Comparison of ENCODE assay signal across 22 mouse cellular contexts in the genomic region with DNA sequence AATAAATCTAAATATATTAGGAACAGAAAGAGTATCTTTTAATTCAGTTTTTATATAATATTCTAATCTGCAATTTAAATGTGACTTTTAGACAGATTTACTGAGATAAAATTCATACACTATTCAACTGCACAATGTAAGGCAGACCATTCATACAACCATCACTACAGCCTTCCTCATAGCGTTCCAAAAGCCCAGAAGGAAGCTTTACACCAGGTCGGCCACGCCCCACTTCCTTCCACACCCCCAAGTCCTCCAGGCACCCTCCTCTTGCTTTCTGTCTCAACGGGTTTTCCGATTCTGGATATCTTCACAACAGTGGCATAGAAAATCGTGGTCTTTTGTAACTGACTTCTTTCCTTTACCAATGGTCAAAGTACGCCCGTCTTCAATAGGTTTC. TPM values are rescaled to one million over a fixed set of nuclear protein-coding genes. Genes with fewer than 3 reads are reported as not detected.
A peak's percentile ranks its signal among the peaks of the same experiment; 100 is the strongest.
DNase-seq lines count a peak whose midpoint lies in the region; ATAC-seq and TF ChIP-seq lines count a peak whose summit lies in the region.
"Had no signal": no experiment of that assay in that cellular context is flagged by ENCODE, and none has a peak within 500 bp of the region (broad histone marks: within the 10 kb centered on the region; RNA-seq: fewer than 3 reads in every experiment).

No protein-coding gene starts in this region.

- no peak for TF ChIP-seq EP300 in lung, postnatal 0 days (IDR thresholded peaks at IDR 0.05)

- peaks cover 4% of the 10 kb centered on the region; the same call in 1 of the 2 replicates for H3K4me1 ChIP-seq in forebrain, postnatal 0 days (ENCODE audit: insufficient read depth)
- peaks cover 9% of the 10 kb centered on the region for H3K4me1 ChIP-seq in forebrain, embryonic 14.5 days (ENCODE audit: control insufficient read depth, insufficient read depth, low read length)
- peaks cover 6% of the 10 kb centered on the region for H3K4me1 ChIP-seq in lung, postnatal 0 days (ENCODE audit: insufficient read depth, low read depth, low read length)

- peak; percentile 54 for ATAC-seq in forebrain, postnatal 0 days
- ATAC-seq in forebrain, embryonic 14.5 days = no peak
- no peak for ATAC-seq in lung, postnatal 0 days
- ATAC-seq: activated CD4-positive, CD25-positive, alpha-beta regulatory T cell, adult 4 months; Patski had no signal

- H3K36me3 ChIP-seq in forebrain, postnatal 0 days (ENCODE audit: insufficient read depth) = no peaks in the 10 kb centered on the region
- no peaks in the 10 kb centered on the region for H3K36me3 ChIP-seq in forebrain, embryonic 14.5 days (ENCODE audit: control insufficient read depth, insufficient read depth, low read length)
- H3K36me3 ChIP-seq in lung, postnatal 0 days (ENCODE audit: insufficient read depth, low read length) = no peaks in the 10 kb centered on the region
- H3K36me3 ChIP-seq in splenic B cell, adult 2 months (ENCODE audit: control insufficient read depth, insufficient read depth, low read length, poor library complexity, severe bottlenecking) = no peaks in the 10 kb centered on the region
- H3K36me3 ChIP-seq: embryonic facial prominence, embryonic 12.5 days; hindbrain, embryonic 15.5 days; stomach, embryonic 15.5 days had no signal

- H3K9me3 ChIP-seq in forebrain, postnatal 0 days (ENCODE audit: low read length) = no peaks in the 10 kb centered on the region
- H3K9me3 ChIP-seq in forebrain, embryonic 14.5 days (replicated peaks; ENCODE audit: control insufficient read depth, low read length) = no peaks in the 10 kb centered on the region
- no peaks in the 10 kb centered on the region for H3K9me3 ChIP-seq in lung, postnatal 0 days (ENCODE audit: low read length)
- H3K9me3 ChIP-seq: embryonic facial prominence, embryonic 12.5 days; hindbrain, embryonic 15.5 days; stomach, embryonic 15.5 days had no signal

- no peak for TF ChIP-seq CTCF in forebrain, postnatal 0 days (IDR thresholded peaks at IDR 0.05; ENCODE audit: low read depth)
- no peak for TF ChIP-seq CTCF in lung, postnatal 0 days (IDR thresholded peaks at IDR 0.05)

- 76% methylated on average over 8 of the region's 8 CpGs for WGBS in forebrain, postnatal 0 days
- WGBS in forebrain, embryonic 14.5 days = 92% methylated on average over 8 of the region's 8 CpGs
- WGBS in lung, postnatal 0 days = 59% methylated on average over 8 of the region's 8 CpGs

- no peak overlapping the region for H3K9ac ChIP-seq in forebrain, postnatal 0 days
- H3K9ac ChIP-seq in forebrain, embryonic 14.5 days (ENCODE audit: low read length) = no peak overlapping the region
- no peak overlapping the region for H3K9ac ChIP-seq in lung, postnatal 0 days (replicated peaks; ENCODE audit: low read depth)
- H3K9ac ChIP-seq: embryonic facial prominence, embryonic 12.5 days; hindbrain, embryonic 15.5 days; stomach, embryonic 15.5 days had no signal

- H3K4me3 ChIP-seq in forebrain, postnatal 0 days (ENCODE audit: low read depth, low read length) = no peak overlapping the region
- no peak overlapping the region for H3K4me3 ChIP-seq in forebrain, embryonic 14.5 days (ENCODE audit: low read depth, low read length)
- H3K4me3 ChIP-seq in lung, postnatal 0 days (ENCODE audit: low read depth, low read length) = peak overlapping the region; percentile 10; the same call in 1 of the 2 replicates
- H3K4me3 ChIP-seq: embryonic facial prominence, embryonic 12.5 days; hindbrain, embryonic 15.5 days; myocyte; stomach, embryonic 15.5 days had no signal

- H3K27ac ChIP-seq in forebrain, postnatal 0 days (ENCODE audit: low read depth, low read length) = peak overlapping the region; percentile 54
- no peak overlapping the region for H3K27ac ChIP-seq in forebrain, embryonic 14.5 days (ENCODE audit: low read depth, low read length)
- H3K27ac ChIP-seq in lung, postnatal 0 days (ENCODE audit: low read length) = peak overlapping the region; percentile 47
- H3K27ac ChIP-seq: embryonic facial prominence, embryonic 12.5 days; stomach, embryonic 15.5 days had no signal

- no peak overlapping the region for H3K4me2 ChIP-seq in forebrain, postnatal 0 days (ENCODE audit: low read depth)
- no peak overlapping the region for H3K4me2 ChIP-seq in forebrain, embryonic 14.5 days (ENCODE audit: low read length)
- H3K4me2 ChIP-seq in lung, postnatal 0 days (replicated peaks; ENCODE audit: low read depth, low read length) = peak overlapping the region; percentile 20
- H3K4me2 ChIP-seq: embryonic facial prominence, embryonic 12.5 days; heart, embryonic 11.5 days; hindbrain, embryonic 15.5 days; stomach, embryonic 15.5 days had no signal

- no peak for DNase-seq in forebrain, postnatal 0 days
- no peak for DNase-seq in forebrain, embryonic 14.5 days (ENCODE audit: low spot score)
- peak; percentile 64 for DNase-seq in lung, postnatal 0 days (ENCODE audit: low spot score)
- DNase-seq in lung, adult 18-20 months = no peak
- peak; percentile 1 for DNase-seq in induced T-regulatory cell, adult 2 months (ENCODE audit: low read depth)
- peak; percentile 5 for DNase-seq in splenic B cell, adult 2 months (ENCODE audit: low read depth, low spot score)
- DNase-seq in spleen, postnatal 36 days (ENCODE audit: low spot score in 2 of 2) = no peak
- DNase-seq: adrenal gland, postnatal 14 days; cerebellum, adult 2 months; gastrocnemius, postnatal 36 days; heart, postnatal 14 days; kidney, adult 8-10 months; lung, postnatal 14 days; midbrain, embryonic 14.5 days; right cerebral cortex, adult 18-20 months had no signal

- H3K27me3 ChIP-seq in forebrain, postnatal 0 days (ENCODE audit: insufficient read depth, low read length) = no peaks in the 10 kb centered on the region
- no peaks in the 10 kb centered on the region for H3K27me3 ChIP-seq in forebrain, embryonic 14.5 days (replicated peaks; ENCODE audit: control insufficient read depth, insufficient read depth, low read length)
- no peaks in the 10 kb centered on the region for H3K27me3 ChIP-seq in lung, postnatal 0 days (replicated peaks; ENCODE audit: insufficient read depth, low read length)
- H3K27me3 ChIP-seq in splenic B cell, adult 2 months (ENCODE audit: control insufficient read depth, insufficient read depth, low read length, poor library complexity, severe bottlenecking) = no peaks in the 10 kb centered on the region
- H3K27me3 ChIP-seq: embryonic facial prominence, embryonic 12.5 days; hindbrain, embryonic 15.5 days; Patski; stomach, embryonic 15.5 days had no signal

RNA-seq across cellular contexts. Expression of a gene that starts 39.8 kb away (rescaled TPM):
- total RNA-seq in forebrain, postnatal 0 days (2014; rRNA removed) = 20.9 and 23.4 TPM in 2 replicates
- polyA plus RNA-seq in forebrain, postnatal 0 days (2015; fragmentation: Nextera tagmentation; extraction: Ambion mirVana) = 14.5 and 20.9 TPM in 2 replicates
- polyA plus RNA-seq in forebrain, embryonic 14.5 days (2014; fragmentation: Nextera tagmentation; extraction: Ambion mirVana) = 18.1 and 21.1 TPM in 2 replicates
- 14.6 and 16.3 TPM in 2 replicates for polyA plus RNA-seq in lung, postnatal 0 days (2015; fragmentation: Nextera tagmentation; extraction: Ambion mirVana)

Comparison
In these comparisons a context has a peak if more than half of its experiments do, and no peak if none do; other contexts are left out.
1. DNase-seq: peak in lung, postnatal 0 days (single experiment), induced T-regulatory cell, adult 2 months (single experiment) and splenic B cell, adult 2 months (single experiment); none in forebrain, postnatal 0 days (single experiment), forebrain, embryonic 14.5 days (single experiment), lung, adult 18-20 months (0 of 2) and spleen, postnatal 36 days (0 of 2).